Mouse (Mus musculus): ENCODE data around the gene Wdr81. TPM values are rescaled to one million over a fixed set of nuclear protein-coding genes. Genes with fewer than 3 reads are reported as not detected.
A peak's percentile ranks its signal among the peaks of the same experiment; 100 is the strongest.
"Not testable (repeated sequence)": the region's sequence is repeated elsewhere in the genome, so short reads cannot be mapped to it uniquely, and the experiment has no call there.

Wdr81 gene
- polyA plus RNA-seq, 1 experiment from 2014 or later: 7.0 TPM

GRCm38 (mm10) chr11:75456440-75456871, 1.9 kb upstream of the Wdr81 start:
- no peak overlapping the region for H3K4me2 ChIP-seq (ENCODE audit: low read depth, low read length)
- H3K27ac ChIP-seq (ENCODE audit: low read length): no peak overlapping the region
- H3K36me3 ChIP-seq (ENCODE audit: control insufficient read depth, insufficient read depth, low read length): no peaks in the 10 kb centered on the region
- 72% methylated on average over 7 of the region's 7 CpGs for WGBS
- H3K4me1 ChIP-seq (ENCODE audit: control insufficient read depth, insufficient read depth, low read length): peaks cover 27% of the 10 kb centered on the region
- no peaks in the 10 kb centered on the region for H3K9me3 ChIP-seq (replicated peaks; ENCODE audit: control insufficient read depth, low read length)
- H3K9ac ChIP-seq (ENCODE audit: low read length): no peak overlapping the region
- no peaks in the 10 kb centered on the region for H3K27me3 ChIP-seq (ENCODE audit: control insufficient read depth, insufficient read depth, low read length)
- ATAC-seq (ENCODE audit: insufficient read depth, low FRiP score): no peak
- H3K4me3 ChIP-seq (replicated peaks; ENCODE audit: low read length): no peak overlapping the region

- H3K4me1 ChIP-seq (ENCODE audit: control insufficient read depth, insufficient read depth, low read length): peaks cover 27% of the 10 kb centered on the region
- not testable (repeated sequence) for H3K4me2 ChIP-seq (ENCODE audit: low read depth, low read length); H3K36me3 ChIP-seq (ENCODE audit: control insufficient read depth, insufficient read depth, low read length); H3K27ac ChIP-seq (ENCODE audit: low read length); H3K27me3 ChIP-seq (ENCODE audit: control insufficient read depth, insufficient read depth, low read length); ATAC-seq (ENCODE audit: insufficient read depth, low FRiP score); H3K9ac ChIP-seq (ENCODE audit: low read length); H3K9me3 ChIP-seq (replicated peaks; ENCODE audit: control insufficient read depth, low read length); H3K4me3 ChIP-seq (replicated peaks; ENCODE audit: low read length)
- WGBS: 93% methylated on average over 2 of the region's 2 CpGs
Measured at GRCm38 (mm10) chr11:75455971-75456370, 1.5 kb upstream of the Wdr81 start.

GRCm38 (mm10) chr11:75455041-75455736, 672 bp upstream of the Wdr81 start:
- H3K9me3 ChIP-seq (replicated peaks; ENCODE audit: control insufficient read depth, low read length): no peaks in the 10 kb centered on the region
- 73% methylated on average over 10 of the region's 10 CpGs for WGBS
- peak overlapping the region; percentile 100 for H3K4me2 ChIP-seq (ENCODE audit: low read depth, low read length)
- H3K9ac ChIP-seq (ENCODE audit: low read length): peak overlapping the region; percentile 83
- no peaks in the 10 kb centered on the region for H3K27me3 ChIP-seq (ENCODE audit: control insufficient read depth, insufficient read depth, low read length)
- H3K4me1 ChIP-seq (ENCODE audit: control insufficient read depth, insufficient read depth, low read length): peaks cover 26% of the 10 kb centered on the region
- no peak for ATAC-seq (ENCODE audit: insufficient read depth, low FRiP score)
- no peaks in the 10 kb centered on the region for H3K36me3 ChIP-seq (ENCODE audit: control insufficient read depth, insufficient read depth, low read length)
- H3K27ac ChIP-seq (ENCODE audit: low read length): peak overlapping the region; percentile 72
- peak overlapping the region; percentile 73 for H3K4me3 ChIP-seq (replicated peaks; ENCODE audit: low read length)

- H3K9ac ChIP-seq (ENCODE audit: low read length): no peak overlapping the region; the same call in 1 of the 2 replicates
- H3K4me2 ChIP-seq (ENCODE audit: low read depth, low read length): peak overlapping the region; percentile 100; the same call in 1 of the 2 replicates
- no peaks in the 10 kb centered on the region for H3K27me3 ChIP-seq (ENCODE audit: control insufficient read depth, insufficient read depth, low read length)
- no peaks in the 10 kb centered on the region for H3K9me3 ChIP-seq (replicated peaks; ENCODE audit: control insufficient read depth, low read length)
- 91% methylated on average over 31 of the region's 31 CpGs for WGBS
- H3K4me3 ChIP-seq (replicated peaks; ENCODE audit: low read length): peak overlapping the region; percentile 73; the same call in 1 of the 2 replicates
- peaks cover 7% of the 10 kb centered on the region; the same call in 1 of the 2 replicates for H3K36me3 ChIP-seq (ENCODE audit: control insufficient read depth, insufficient read depth, low read length)
- H3K27ac ChIP-seq (ENCODE audit: low read length): no peak overlapping the region
- peaks cover 15% of the 10 kb centered on the region for H3K4me1 ChIP-seq (ENCODE audit: control insufficient read depth, insufficient read depth, low read length)
- ATAC-seq (ENCODE audit: insufficient read depth, low FRiP score): no peak
Measured at GRCm38 (mm10) chr11:75452812-75453557, 1.5 kb downstream of the Wdr81 start.

GRCm38 (mm10) chr11:75452081-75452480, 2.4 kb downstream of the Wdr81 start:
- Histone ChIP-seq H3K36me3 (ENCODE audit: control insufficient read depth, insufficient read depth, low read length) (peaks cover 13% of the 10 kb centered on the region), H3K4me1 (ENCODE audit: control insufficient read depth, insufficient read depth, low read length) (peaks cover 15% of the 10 kb centered on the region), H3K27ac (ENCODE audit: low read length) (no peak overlapping the region), H3K9me3 (replicated peaks; ENCODE audit: control insufficient read depth, low read length) (no peaks in the 10 kb centered on the region), H3K4me3 (replicated peaks; ENCODE audit: low read length) (no peak overlapping the region), H3K4me2 (ENCODE audit: low read depth, low read length) (no peak overlapping the region), H3K9ac (ENCODE audit: low read length) (no peak overlapping the region), H3K27me3 (ENCODE audit: control insufficient read depth, insufficient read depth, low read length) (no peaks in the 10 kb centered on the region)
- WGBS: 95% methylated on average over 8 of the region's 8 CpGs
- no peak for ATAC-seq (ENCODE audit: insufficient read depth, low FRiP score)

GRCm38 (mm10) chr11:75450936-75451335, 3.6 kb downstream of the Wdr81 start:
- Histone ChIP-seq H3K27me3 (ENCODE audit: control insufficient read depth, insufficient read depth, low read length) (no peaks in the 10 kb centered on the region), H3K4me1 (ENCODE audit: control insufficient read depth, insufficient read depth, low read length) (peaks cover 15% of the 10 kb centered on the region), H3K36me3 (ENCODE audit: control insufficient read depth, insufficient read depth, low read length) (peaks cover 13% of the 10 kb centered on the region), H3K9me3 (replicated peaks; ENCODE audit: control insufficient read depth, low read length) (no peaks in the 10 kb centered on the region), H3K4me2 (ENCODE audit: low read depth, low read length) (no peak overlapping the region), H3K4me3 (replicated peaks; ENCODE audit: low read length) (no peak overlapping the region), H3K27ac (ENCODE audit: low read length) (no peak overlapping the region), H3K9ac (ENCODE audit: low read length) (no peak overlapping the region)
- no peak for ATAC-seq (ENCODE audit: insufficient read depth, low FRiP score)
- 84% methylated on average over 15 of the region's 15 CpGs for WGBS

GRCm38 (mm10) chr11:75450304-75450908, 4.1 kb downstream of the Wdr81 start:
- Histone ChIP-seq H3K4me1 (ENCODE audit: control insufficient read depth, insufficient read depth, low read length) (peaks cover 15% of the 10 kb centered on the region), H3K27me3 (ENCODE audit: control insufficient read depth, insufficient read depth, low read length) (no peaks in the 10 kb centered on the region), H3K4me3 (replicated peaks; ENCODE audit: low read length) (no peak overlapping the region), H3K9ac (ENCODE audit: low read length) (0 out of 2 replicates have a peak overlapping the region, but pooled peaks have one; percentile 37), H3K4me2 (ENCODE audit: low read depth, low read length) (no peak overlapping the region), H3K27ac (ENCODE audit: low read length) (no peak overlapping the region), H3K36me3 (ENCODE audit: control insufficient read depth, insufficient read depth, low read length) (peaks cover 13% of the 10 kb centered on the region), H3K9me3 (replicated peaks; ENCODE audit: control insufficient read depth, low read length) (no peaks in the 10 kb centered on the region)
- ATAC-seq (ENCODE audit: insufficient read depth, low FRiP score): no peak
- WGBS: 81% methylated on average over 8 of the region's 8 CpGs

- Histone ChIP-seq H3K9ac (ENCODE audit: low read length) (0 out of 2 replicates have a peak overlapping the region, but pooled peaks have one; percentile 35), H3K27me3 (ENCODE audit: control insufficient read depth, insufficient read depth, low read length) (no peaks in the 10 kb centered on the region), H3K4me2 (ENCODE audit: low read depth, low read length) (no peak overlapping the region), H3K9me3 (replicated peaks; ENCODE audit: control insufficient read depth, low read length) (no peaks in the 10 kb centered on the region), H3K36me3 (ENCODE audit: control insufficient read depth, insufficient read depth, low read length) (peaks cover 13% of the 10 kb centered on the region), H3K27ac (ENCODE audit: low read length) (no peak overlapping the region), H3K4me1 (ENCODE audit: control insufficient read depth, insufficient read depth, low read length) (peaks cover 9% of the 10 kb centered on the region), H3K4me3 (replicated peaks; ENCODE audit: low read length) (no peak overlapping the region)
- WGBS: 66% methylated on average over 7 of the region's 7 CpGs
- ATAC-seq (ENCODE audit: insufficient read depth, low FRiP score): no peak
Measured at GRCm38 (mm10) chr11:75449695-75450094, 4.8 kb downstream of the Wdr81 start.

- peaks cover 17% of the 10 kb centered on the region for H3K36me3 ChIP-seq (ENCODE audit: control insufficient read depth, insufficient read depth, low read length)
- 71% methylated on average over 3 of the region's 3 CpGs for WGBS
- H3K4me2 ChIP-seq (ENCODE audit: low read depth, low read length): no peak overlapping the region
- H3K4me1 ChIP-seq (ENCODE audit: control insufficient read depth, insufficient read depth, low read length): peaks cover 4% of the 10 kb centered on the region
- H3K4me3 ChIP-seq (replicated peaks; ENCODE audit: low read length): no peak overlapping the region
- H3K9me3 ChIP-seq (replicated peaks; ENCODE audit: control insufficient read depth, low read length): no peaks in the 10 kb centered on the region
- no peak for ATAC-seq (ENCODE audit: insufficient read depth, low FRiP score)
- no peaks in the 10 kb centered on the region for H3K27me3 ChIP-seq (ENCODE audit: control insufficient read depth, insufficient read depth, low read length)
- H3K9ac ChIP-seq (ENCODE audit: low read length): no peak overlapping the region
- H3K27ac ChIP-seq (ENCODE audit: low read length): no peak overlapping the region
Measured at GRCm38 (mm10) chr11:75448575-75448974, 5.9 kb downstream of the Wdr81 start.
